Mouse (Mus musculus): ENCODE measurements at regions not wholly inside any gene's neighbourhood (a gene's known extent, or its start where the extent isn't known, plus 50 kb on each side); places are given as distances from the start of the nearest gene placed in this dataset.
"Not testable (repeated sequence)": the region's sequence is repeated elsewhere in the genome, so short reads cannot be mapped to it uniquely, and the experiment has no call there.

- not testable (repeated sequence) for TF ChIP-seq POLR2A (IDR thresholded peaks at IDR 0.05; ENCODE audit: low read depth, low read length); CTCF (IDR thresholded peaks at IDR 0.05; ENCODE audit: borderline replicate concordance, insufficient read depth, low read length)
Observed at GRCm38 (mm10) chrX:135087068-135087579, 78.1 kb upstream of the Zmat1 start.

All from embryonic fibroblast, embryonic 13.5 days (primary cell).